Mouse (Mus musculus) layer of hippocampus, adult 2 months (tissue): ENCODE data around the gene Dgkq. TPM values are rescaled to one million over a fixed set of nuclear protein-coding genes. Genes with fewer than 3 reads are reported as not detected.
"Not testable (repeated sequence)": the region's sequence is repeated elsewhere in the genome, so short reads cannot be mapped to it uniquely, and the experiment has no call there.

Experiments
- DNase-seq, 2 experiments: peaks; one replicate each; pipeline ENCODE4 v3.0.0; 2022; ENCODE audit warnings: low spot score in 2 of 2
- H3K27ac ChIP-seq: fragments of 200-600 bp; 2 replicates; pipeline ENCODE4 v1.8.1; 2022
- H3K4me3 ChIP-seq: fragments of 200-600 bp; 2 replicates; pipeline ENCODE4 v1.8.1; 2022; ENCODE audit warnings: mild to moderate bottlenecking
- CTCF ChIP-seq: fragments of 200-600 bp; conservative IDR thresholded peaks from 2 replicates; pipeline ENCODE4 v1.8.1; 2022; ENCODE audit warnings: antibody characterized with exemption, mild to moderate bottlenecking, moderate library complexity
- total RNA-seq, 2 experiments: library from RNA; stranded (reverse); gene quantifications; 2 replicates each; pipeline ENCODE4 v1.2.3; 2021

The Dgkq gene
- total RNA-seq, 2 experiments from 2014 or later: 50.2 to 51.5 TPM

DNA sequence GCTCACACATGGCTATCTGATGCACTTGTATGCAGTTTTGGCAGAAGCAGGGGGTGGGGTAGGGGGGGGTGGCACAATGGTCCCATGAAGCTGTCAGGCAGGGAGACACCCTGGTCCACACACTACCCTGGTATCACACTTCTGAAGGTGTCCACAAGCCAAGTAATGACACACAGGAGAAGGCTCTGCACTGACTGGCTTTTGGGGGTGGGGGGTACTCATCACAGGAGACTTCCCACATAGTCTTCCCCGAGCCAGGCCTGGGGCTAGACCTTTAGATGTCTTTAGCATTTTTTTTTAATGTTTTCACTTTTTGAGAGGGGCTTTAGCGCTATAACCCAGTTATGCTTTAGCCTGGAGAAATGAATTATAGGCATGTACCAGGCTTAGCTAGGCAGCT lies 22.2 kb downstream of the Dgkq start:
- peak in 1 of 2 experiments; percentile 5 for DNase-seq
- TF ChIP-seq CTCF: no peak

GRCm38 (mm10) chr5:108646343-108646660 lies 23.2 kb downstream of the Dgkq start:
- Histone ChIP-seq H3K27ac (peak overlapping the region; percentile 69; the same call in 1 of the 2 replicates), H3K4me3 (no peak overlapping the region)
- DNase-seq: no peak
- no peak for TF ChIP-seq CTCF

More for the DNA sequence above, 22.2 kb downstream of the Dgkq start:
- Histone ChIP-seq H3K4me3 (no peak overlapping the region), H3K27ac (no peak overlapping the region)

DNA sequence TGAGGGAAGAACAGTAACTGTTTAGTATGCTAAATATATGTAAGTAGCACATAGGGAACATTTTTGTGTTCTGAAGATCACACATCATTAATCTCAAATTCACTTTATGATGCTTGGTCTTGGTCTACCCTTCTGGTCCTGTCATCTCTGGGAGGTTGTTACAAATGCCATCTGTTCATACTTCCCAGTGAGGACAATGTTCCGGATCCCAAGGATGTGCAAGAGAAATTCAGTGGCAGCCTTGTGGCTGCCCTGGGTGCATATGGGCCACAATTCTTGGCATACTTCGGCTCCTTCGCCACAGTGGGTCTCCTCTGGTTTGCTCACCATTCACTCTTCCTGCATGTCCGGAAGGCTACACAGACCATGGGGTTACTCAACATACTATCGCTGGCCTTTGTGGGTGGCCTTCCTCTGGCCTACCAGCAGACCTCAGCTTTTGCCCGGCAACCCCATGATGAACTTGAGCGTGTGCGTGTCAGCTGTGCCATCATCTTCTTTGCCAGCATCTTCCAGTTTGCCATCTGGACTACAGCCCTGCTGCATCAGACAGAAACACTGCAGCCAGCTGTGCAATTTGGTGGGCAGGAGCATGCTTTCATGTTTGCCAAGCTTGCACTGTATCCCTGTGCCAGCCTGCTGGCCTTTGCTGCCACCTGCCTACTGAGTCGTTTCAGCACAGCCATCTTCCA lies 23.7 kb downstream of the Dgkq start:
- Histone ChIP-seq H3K27ac (peak overlapping the region; percentile 69; the same call in 1 of the 2 replicates), H3K4me3 (no peak overlapping the region)
- TF ChIP-seq CTCF: peak; percentile 54
- peak in 1 of 2 experiments; percentile 13 for DNase-seq

DNA sequence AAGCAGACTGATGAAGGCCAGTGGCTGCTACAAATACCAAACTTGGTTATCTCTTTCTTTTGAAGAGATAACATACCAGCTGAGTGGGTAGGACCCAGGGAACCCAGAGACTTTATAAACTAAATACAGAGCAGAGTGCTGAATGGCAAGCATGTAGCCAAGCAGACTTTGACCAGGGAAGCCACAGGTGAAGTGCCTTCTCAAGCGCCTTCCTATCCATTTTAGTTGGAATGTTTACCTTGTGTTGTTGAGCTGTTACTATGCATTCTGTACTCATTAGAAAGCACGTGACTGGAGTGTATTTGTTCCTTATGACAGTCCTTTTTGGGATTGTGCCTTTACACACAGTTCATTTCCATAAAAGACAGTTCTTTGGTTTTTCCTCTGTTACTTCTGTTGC lies 25.8 kb downstream of the Dgkq start:
- H3K27ac ChIP-seq: no peak overlapping the region
- no peak for TF ChIP-seq CTCF
- DNase-seq: no peak
- H3K4me3 ChIP-seq: no peak overlapping the region

DNA sequence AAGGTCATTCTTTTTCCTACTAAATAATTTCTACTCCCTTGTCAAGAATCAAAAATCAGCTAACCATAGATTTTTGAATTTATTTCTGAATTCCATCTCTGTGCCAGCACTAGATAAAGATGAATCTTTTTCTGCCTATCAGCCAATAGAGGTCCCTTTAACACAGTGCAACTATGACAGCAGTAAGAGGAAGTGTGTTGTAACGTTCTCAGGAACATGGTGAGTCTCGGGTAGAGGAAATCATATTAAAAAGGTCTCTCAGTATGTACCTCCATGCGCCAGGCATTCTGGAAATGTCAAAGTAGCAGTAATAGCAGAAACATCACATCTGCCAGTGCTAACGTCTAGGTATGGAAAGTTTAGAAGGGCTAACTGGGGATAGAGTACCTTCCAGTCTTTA lies 33.3 kb downstream of the Dgkq start:
- H3K4me3 ChIP-seq: no peak overlapping the region
- H3K27ac ChIP-seq: no peak overlapping the region
- no peak for TF ChIP-seq CTCF
- DNase-seq: no peak

- 0 out of 2 replicates have a peak, but pooled peaks have one; percentile 12 for TF ChIP-seq CTCF
- H3K27ac ChIP-seq, DNase-seq: not testable (repeated sequence)
Measured at GRCm38 (mm10) chr5:108634088-108634487, 35.4 kb downstream of the Dgkq start.

GRCm38 (mm10) chr5:108633676-108634075 lies 35.8 kb downstream of the Dgkq start:
- peak; percentile 23 for TF ChIP-seq CTCF
- Histone ChIP-seq H3K4me3 (no peak overlapping the region), H3K27ac (no peak overlapping the region)
- no peak for DNase-seq

More at GRCm38 (mm10) chr5:108634088-108634487, 35.4 kb downstream of the Dgkq start:
- not testable (repeated sequence) for H3K4me3 ChIP-seq

- no peak for TF ChIP-seq CTCF
- H3K4me3 ChIP-seq: peak within 1 kb of the TSS; percentile 99
- peak within 1 kb of the TSS; percentile 96 for H3K27ac ChIP-seq
- peak; percentile 93 to 94 for DNase-seq
Measured at GRCm38 (mm10) chr5:108629634-108630483, 39.6 kb downstream of the Dgkq start, which contains the start of the genes Gak and Tmem175. Gene Gak, minus strand, starts transcription at chr5:108629755. Gene Tmem175, plus strand, starts transcription at chr5:108629770.

GRCm38 (mm10) chr5:108628891-108629633 lies 40.4 kb downstream of the Dgkq start:
- no peak for DNase-seq
- peak overlapping the region; percentile 96 for H3K27ac ChIP-seq
- H3K4me3 ChIP-seq: peak overlapping the region; percentile 99
- TF ChIP-seq CTCF: peak; percentile 12; the same call in 1 of the 2 replicates

- no peak overlapping the region for H3K27ac ChIP-seq
- no peak overlapping the region for H3K4me3 ChIP-seq
- TF ChIP-seq CTCF: no peak
- no peak for DNase-seq
Measured at GRCm38 (mm10) chr5:108626050-108626660, 43.3 kb downstream of the Dgkq start.

GRCm38 (mm10) chr5:108621870-108622269 lies 47.6 kb downstream of the Dgkq start:
- Histone ChIP-seq H3K4me3 (no peak overlapping the region), H3K27ac (peak overlapping the region; percentile 52; the same call in 1 of the 2 replicates)
- no peak for TF ChIP-seq CTCF
- no peak for DNase-seq

GRCm38 (mm10) chr5:108610426-108610825 lies 59.0 kb downstream of the Dgkq start:
- no peak overlapping the region for H3K4me3 ChIP-seq
- no peak for TF ChIP-seq CTCF
- DNase-seq: no peak
- no peak overlapping the region for H3K27ac ChIP-seq
